Mouse (Mus musculus): ENCODE data around the gene Klrb1b.

GRCm38 (mm10) chr6:128839921-128840320 lies 13.8 kb upstream of the Klrb1b start:
- TF ChIP-seq CTCF (IDR thresholded peaks at IDR 0.05; ENCODE audit: borderline replicate concordance, extremely low read depth, insufficient read depth, insufficient read length) (no peak), POLR2A (IDR thresholded peaks at IDR 0.05; ENCODE audit: borderline replicate concordance, extremely low read depth, insufficient read depth, insufficient read length, poor library complexity, severe bottlenecking) (no peak)
